Mouse (Mus musculus) intestine, postnatal 0 days (tissue): ENCODE data around the gene Hjurp. TPM values are rescaled to one million over a fixed set of nuclear protein-coding genes. Genes with fewer than 3 reads are reported as not detected.

Experiments
- ATAC-seq: fragments of 200-750 bp; cut with Nextera tagmentation; 2 replicates; pipeline ENCODE4 v1.8.0; 2017; ENCODE audit warnings: mild to moderate bottlenecking, moderate TSS enrichment, moderate library complexity
- H3K27ac ChIP-seq: fragments of 300-500 bp; sonication (generic); 2 replicates; pipeline ENCODE4 v1.5.1; 2014; ENCODE audit warnings: mild to moderate bottlenecking, low read depth, low read length, moderate library complexity
- H3K27me3 ChIP-seq: fragments of 300-500 bp; sonication (generic); replicated peaks from 2 replicates; pipeline ENCODE4 v1.6.1; 2014; ENCODE audit warnings: low read length, mixed read lengths; ENCODE audit not compliant: control insufficient read depth, insufficient read depth
- H3K36me3 ChIP-seq: fragments of 300-500 bp; sonication (generic); 2 replicates; pipeline ENCODE4 v1.6.1; 2014; ENCODE audit warnings: mild to moderate bottlenecking, moderate library complexity; ENCODE audit not compliant: control insufficient read depth, insufficient read depth
- H3K4me1 ChIP-seq: fragments of 300-500 bp; sonication (generic); replicated peaks from 2 replicates; pipeline ENCODE4 v1.6.1; 2014; ENCODE audit warnings: antibody characterized with exemption, low read length, mixed read lengths; ENCODE audit not compliant: control insufficient read depth, insufficient read depth
- H3K4me2 ChIP-seq: fragments of 300-500 bp; sonication (generic); replicated peaks from 2 replicates; pipeline ENCODE4 v1.6.1; 2014; ENCODE audit warnings: low read depth, mild to moderate bottlenecking, moderate library complexity
- H3K4me3 ChIP-seq: fragments of 300-500 bp; sonication (generic); 2 replicates; pipeline ENCODE4 v1.5.1; 2014; ENCODE audit warnings: low read depth, low read length
- H3K9ac ChIP-seq: fragments of 300-500 bp; sonication (generic); 2 replicates; pipeline ENCODE4 v1.6.1; 2014; ENCODE audit warnings: mild to moderate bottlenecking, low read depth, low read length
- H3K9me3 ChIP-seq: fragments of 300-500 bp; sonication (generic); 2 replicates; pipeline ENCODE4 v1.6.1; 2016; ENCODE audit warnings: mixed run types; ENCODE audit not compliant: control insufficient read depth
- CTCF ChIP-seq: sonication (generic); IDR thresholded peaks from 2 replicates; pipeline ENCODE4 v1.5.1; 2016; ENCODE audit warnings: low read depth, mild to moderate bottlenecking, control low read depth, antibody characterized with exemption, moderate library complexity
- WGBS: fragments of 180-500 bp; shearing (Covaris S2); extraction: QIAGEN DNeasy Blood & Tissue Kit; methylation state at CpG from one replicate; pipeline ENCODE4 v1.1.7; 2014; 5-methylcytosine and 5-hydroxymethylcytosine counted together
- polyA plus RNA-seq: library from polyadenylated mRNA; unstranded; fragments of >200 nt; fragmentation: Nextera tagmentation; extraction: Ambion mirVana; gene quantifications from 2 replicates; pipeline ENCODE4 v1.2.1, GENCODE M21; 2015

The Hjurp gene
- polyA plus RNA-seq, 1 experiment from 2014 or later = 29.1 TPM

DNA sequence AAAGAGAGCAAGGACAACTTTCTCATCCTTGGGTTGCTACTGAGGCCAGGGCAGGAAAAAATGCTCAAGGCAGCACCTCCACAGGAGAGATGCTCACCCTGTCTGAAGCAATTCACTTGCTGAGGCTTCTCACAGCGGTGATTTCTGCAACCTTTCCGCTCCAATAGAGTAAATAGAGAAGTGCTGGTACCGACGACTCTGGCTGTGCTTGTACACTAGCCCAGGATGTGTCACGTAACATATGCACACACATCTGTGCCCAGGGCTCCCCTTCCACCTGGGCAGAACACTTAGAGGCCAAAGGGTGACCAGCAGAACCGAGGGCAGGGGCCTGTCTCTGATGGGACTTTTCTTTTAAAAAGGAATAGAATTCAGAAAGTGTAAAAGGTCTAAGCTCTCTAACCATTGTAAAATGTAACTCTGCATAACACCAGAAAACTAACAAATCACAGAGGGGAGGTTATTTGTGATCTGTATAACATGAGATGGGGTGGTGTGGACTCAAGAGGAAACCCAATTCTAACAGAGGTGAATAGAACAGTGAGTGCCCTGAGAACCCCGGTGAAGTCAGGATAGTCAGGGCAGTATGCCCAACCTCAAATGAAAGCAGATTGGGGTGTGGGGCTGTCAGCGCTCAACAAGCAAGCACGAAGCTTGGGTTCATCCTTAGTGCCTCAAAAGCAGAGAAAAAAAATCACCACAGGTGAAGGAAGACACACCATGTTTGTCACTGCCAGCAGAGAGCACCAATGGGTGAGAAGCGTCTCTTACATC is 16.6 kb downstream of the Hjurp start:
- H3K9ac ChIP-seq = no peak overlapping the region
- no peaks in the 10 kb centered on the region for H3K9me3 ChIP-seq
- H3K36me3 ChIP-seq = peaks cover 66% of the 10 kb centered on the region
- WGBS = 82% methylated on average over 10 of the region's 10 CpGs
- no peak overlapping the region for H3K4me3 ChIP-seq
- ATAC-seq = no peak
- H3K27me3 ChIP-seq = no peaks in the 10 kb centered on the region
- no peak overlapping the region for H3K27ac ChIP-seq
- H3K4me1 ChIP-seq = peaks cover 8% of the 10 kb centered on the region
- no peak for TF ChIP-seq CTCF
- H3K4me2 ChIP-seq = no peak overlapping the region

DNA sequence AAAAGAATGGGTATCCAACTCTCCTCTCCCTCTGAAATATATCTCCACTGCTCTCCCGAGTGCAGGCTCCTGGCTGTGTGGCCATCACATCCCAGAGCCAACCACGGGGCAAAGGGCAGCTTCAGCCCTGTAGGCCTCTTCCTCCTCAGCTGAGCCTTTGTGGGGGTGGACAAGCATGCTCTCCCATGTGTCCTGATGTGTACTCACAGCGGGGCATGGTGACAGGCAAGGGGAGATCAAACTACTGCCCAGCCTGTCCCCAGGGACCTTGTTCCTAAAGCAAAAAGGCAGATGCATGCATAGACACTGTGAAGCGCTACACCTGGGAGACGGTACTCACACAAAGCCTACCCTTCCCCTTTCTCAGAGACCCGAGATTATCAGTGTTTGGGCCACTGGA is 17.3 kb downstream of the Hjurp start:
- H3K36me3 ChIP-seq = peaks cover 59% of the 10 kb centered on the region

DNA sequence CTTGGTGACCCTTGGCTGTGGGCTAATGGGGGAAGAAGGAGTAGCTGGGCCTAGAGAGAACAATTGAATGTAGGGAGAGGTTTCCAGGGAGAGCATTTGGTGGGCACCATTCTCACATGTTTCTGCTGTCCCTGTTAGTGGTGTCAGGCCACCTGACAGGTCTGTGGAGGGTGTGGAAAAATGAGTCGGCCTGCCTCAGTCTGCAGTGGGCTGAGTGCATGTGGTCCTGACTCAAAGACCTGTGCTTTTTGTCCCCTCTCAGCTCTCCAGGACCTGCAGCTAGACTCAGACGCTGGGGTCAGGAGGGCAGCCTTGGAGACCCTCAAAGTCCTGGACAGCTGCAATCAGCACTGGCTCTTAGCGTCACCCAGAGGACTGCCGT is 17.8 kb downstream of the Hjurp start:
- peak; percentile 1; the same call in 1 of the 2 replicates for ATAC-seq
- H3K4me1 ChIP-seq = peaks cover 8% of the 10 kb centered on the region
- H3K9ac ChIP-seq = no peak overlapping the region
- H3K27me3 ChIP-seq = no peaks in the 10 kb centered on the region
- H3K27ac ChIP-seq = no peak overlapping the region
- TF ChIP-seq CTCF = no peak
- H3K36me3 ChIP-seq = peaks cover 54% of the 10 kb centered on the region
- no peak overlapping the region for H3K4me2 ChIP-seq
- no peak overlapping the region for H3K4me3 ChIP-seq
- 74% methylated on average over 4 of the region's 4 CpGs for WGBS
- H3K9me3 ChIP-seq = no peaks in the 10 kb centered on the region

More for the DNA sequence above, 17.3 kb downstream of the Hjurp start:
- no peak overlapping the region for H3K9ac ChIP-seq
- no peaks in the 10 kb centered on the region for H3K9me3 ChIP-seq
- peak; percentile 46 for ATAC-seq
- WGBS = 68% methylated on average over 6 of the region's 6 CpGs
- H3K27ac ChIP-seq = no peak overlapping the region
- no peak overlapping the region for H3K4me3 ChIP-seq
- no peaks in the 10 kb centered on the region for H3K27me3 ChIP-seq
- TF ChIP-seq CTCF = no peak
- peaks cover 8% of the 10 kb centered on the region for H3K4me1 ChIP-seq
- H3K4me2 ChIP-seq = no peak overlapping the region

DNA sequence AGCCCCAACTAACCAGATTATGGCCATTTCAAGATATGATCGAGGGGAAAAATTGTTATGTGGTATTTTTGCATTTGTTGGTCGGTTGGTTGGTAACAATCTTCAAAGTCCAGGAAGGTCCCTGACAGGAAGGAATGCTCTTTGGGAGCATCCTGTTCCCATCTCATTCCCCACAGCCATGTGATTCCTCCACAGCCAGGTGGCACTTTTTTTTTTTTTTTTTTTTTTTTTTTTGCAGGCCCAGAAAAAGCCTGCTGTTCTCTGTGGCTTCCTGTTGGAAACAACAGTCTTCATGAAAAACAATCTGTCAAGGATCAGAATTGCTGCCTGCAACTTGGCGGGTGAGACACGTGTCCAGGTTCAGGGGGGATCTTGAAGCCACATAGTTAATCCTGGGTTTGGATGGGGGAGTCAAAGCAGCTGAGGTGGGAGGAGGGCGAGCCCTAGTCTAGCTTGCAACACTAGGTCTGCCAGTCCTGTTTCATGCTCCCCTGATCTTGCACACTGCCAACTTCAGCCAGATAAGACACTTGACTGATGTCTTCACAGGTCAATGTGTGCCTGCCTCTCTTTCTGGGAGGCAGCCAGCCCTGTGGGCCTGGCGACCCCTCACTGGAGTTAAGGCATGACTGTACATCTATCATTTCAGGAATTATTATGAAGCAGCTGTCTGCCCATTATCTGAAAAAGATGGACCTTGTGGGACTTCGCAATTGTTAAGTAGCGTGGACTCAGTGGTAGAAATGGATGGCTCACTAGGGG is 18.4 kb downstream of the Hjurp start:
- Histone ChIP-seq H3K9ac (no peak overlapping the region), H3K4me2 (no peak overlapping the region), H3K4me1 (peaks cover 8% of the 10 kb centered on the region), H3K4me3 (no peak overlapping the region), H3K27ac (no peak overlapping the region), H3K9me3 (no peaks in the 10 kb centered on the region), H3K36me3 (peaks cover 48% of the 10 kb centered on the region), H3K27me3 (no peaks in the 10 kb centered on the region)
- no peak for ATAC-seq
- 75% methylated on average over 8 of the region's 8 CpGs for WGBS
- no peak for TF ChIP-seq CTCF

DNA sequence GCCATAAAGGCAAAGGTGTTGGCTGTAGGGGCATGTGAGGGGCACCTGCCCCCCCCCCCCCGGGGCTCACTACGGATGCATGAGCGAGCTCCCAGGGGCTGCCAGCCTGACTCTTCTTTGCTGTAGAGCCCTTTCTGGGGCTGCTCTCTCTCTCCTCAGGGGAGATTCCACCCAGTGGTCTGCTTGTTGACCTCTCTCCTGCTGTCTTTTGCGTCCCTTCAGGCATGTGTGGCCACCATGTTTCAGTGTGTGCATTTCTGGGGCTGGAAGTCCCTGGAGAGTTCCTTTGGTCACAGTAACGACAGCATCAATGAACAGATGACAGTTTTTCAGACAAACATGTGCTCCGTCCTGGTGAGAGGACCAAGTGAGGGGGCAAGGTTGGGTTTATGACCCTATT is 19.1 kb downstream of the Hjurp start:
- TF ChIP-seq CTCF = no peak
- 72% methylated on average over 6 of the region's 6 CpGs for WGBS

DNA sequence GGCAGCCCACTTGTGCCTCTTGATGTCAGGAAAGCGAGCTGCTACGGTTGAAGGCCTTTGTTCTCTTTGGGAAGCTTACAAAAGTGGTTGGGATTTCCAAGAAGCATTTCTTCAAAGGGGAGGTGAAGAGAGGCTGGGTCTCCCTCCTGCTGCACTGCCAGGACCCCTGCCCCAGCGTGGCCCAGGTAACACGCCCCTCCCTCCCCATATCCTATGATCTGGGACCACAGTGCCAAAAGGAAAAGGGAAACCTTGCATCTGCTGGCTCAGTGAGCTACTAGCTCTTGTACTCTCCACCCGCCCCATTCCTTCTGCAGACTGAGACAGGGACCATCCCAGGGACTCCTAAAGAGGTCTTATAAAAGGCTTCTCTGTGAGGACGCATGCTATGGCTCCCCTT is 19.8 kb downstream of the Hjurp start:
- 83% methylated on average over 6 of the region's 6 CpGs for WGBS
- TF ChIP-seq CTCF = no peak
- Histone ChIP-seq H3K27ac (no peak overlapping the region), H3K4me1 (peaks cover 8% of the 10 kb centered on the region), H3K4me3 (no peak overlapping the region), H3K4me2 (no peak overlapping the region), H3K9ac (no peak overlapping the region), H3K36me3 (peaks cover 34% of the 10 kb centered on the region), H3K9me3 (0 out of 2 replicates have a peak, but pooled peaks cover 3% of the 10 kb centered on the region), H3K27me3 (no peaks in the 10 kb centered on the region)
- ATAC-seq = no peak

More for the DNA sequence above, 19.1 kb downstream of the Hjurp start:
- Histone ChIP-seq H3K9ac (no peak overlapping the region), H3K4me3 (no peak overlapping the region), H3K27ac (no peak overlapping the region), H3K4me1 (peaks cover 8% of the 10 kb centered on the region), H3K27me3 (no peaks in the 10 kb centered on the region), H3K36me3 (peaks cover 41% of the 10 kb centered on the region), H3K9me3 (no peaks in the 10 kb centered on the region), H3K4me2 (no peak overlapping the region)
- ATAC-seq = no peak
